Mouse (Mus musculus): ENCODE data around the gene Kdm1b.

- TF ChIP-seq POLR2A (IDR thresholded peaks at IDR 0.05; ENCODE audit: insufficient read depth, low read length) (no peak), CTCF (IDR thresholded peaks at IDR 0.05; ENCODE audit: low read depth, low read length) (no peak)
Observed at GRCm38 (mm10) chr13:47125595-47125994, 82.3 kb downstream of the Kdm1b start.

Measured in ES-Bruce4 (cell line).